Mouse (Mus musculus) embryonic facial prominence, embryonic 11.5 days (tissue): ENCODE measurements around the gene Arl1. TPM values are rescaled to one million over a fixed set of nuclear protein-coding genes. Genes with fewer than 3 reads are reported as not detected.

ENCODE experiments used
- ATAC-seq: fragments of 200-750 bp; cut with Nextera tagmentation; replicated peaks from 2 replicates; pipeline ENCODE4 v1.8.0; 2017; ENCODE audit warnings: low read depth; ENCODE audit not compliant: insufficient number of reproducible peaks, low FRiP score, low TSS enrichment
- DNase-seq: peaks from one replicate; pipeline ENCODE4 v3.0.0-alpha.2; 2015; ENCODE audit warnings: low spot score
- H3K27ac ChIP-seq: fragments of 300-500 bp; sonication (generic); replicated peaks from 2 replicates; pipeline ENCODE4 v1.5.1; 2014; ENCODE audit warnings: mild to moderate bottlenecking, low read depth, low read length, control low read depth
- H3K27me3 ChIP-seq: fragments of 300-500 bp; sonication (generic); 2 replicates; pipeline ENCODE4 v1.6.1; 2014; ENCODE audit warnings: mild to moderate bottlenecking, low read length, moderate library complexity, mixed read lengths; ENCODE audit not compliant: control insufficient read depth, insufficient read depth
- H3K36me3 ChIP-seq: fragments of 300-500 bp; sonication (generic); replicated peaks from 2 replicates; pipeline ENCODE4 v1.6.1; 2014; ENCODE audit warnings: low read depth, mild to moderate bottlenecking, low read length, moderate library complexity, mixed read lengths; ENCODE audit not compliant: control insufficient read depth, insufficient read depth
- H3K4me1 ChIP-seq: fragments of 300-500 bp; sonication (generic); 2 replicates; pipeline ENCODE4 v1.6.1; 2014; ENCODE audit warnings: low read length, mixed read lengths; ENCODE audit not compliant: control insufficient read depth, insufficient read depth
- H3K4me2 ChIP-seq: fragments of 300-500 bp; sonication (generic); 2 replicates; pipeline ENCODE4 v1.6.1; 2014; ENCODE audit warnings: low read depth, mild to moderate bottlenecking, control low read depth, low read length, moderate library complexity
- H3K4me3 ChIP-seq: fragments of 300-500 bp; sonication (generic); 2 replicates; pipeline ENCODE4 v1.5.1; 2014; ENCODE audit warnings: low read depth, low read length, control low read depth
- H3K9ac ChIP-seq: fragments of 300-500 bp; sonication (generic); replicated peaks from 2 replicates; pipeline ENCODE4 v1.6.1; 2014; ENCODE audit warnings: mild to moderate bottlenecking, control low read depth, low read length
- H3K9me3 ChIP-seq: fragments of 300-500 bp; sonication (generic); replicated peaks from 2 replicates; pipeline ENCODE4 v1.6.1; 2016; ENCODE audit warnings: mild to moderate bottlenecking, low read length, inconsistent platforms, mixed read lengths; ENCODE audit not compliant: control insufficient read depth
- WGBS: fragments of 180-500 bp; shearing (Covaris S2); extraction: QIAGEN DNeasy Blood & Tissue Kit; methylation state at CpG from one replicate; pipeline ENCODE4 v1.1.7; 2014; 5-methylcytosine and 5-hydroxymethylcytosine counted together
- polyA plus RNA-seq: library from polyadenylated mRNA; unstranded; fragments of >200 nt; fragmentation: Nextera tagmentation; extraction: Ambion mirVana; gene quantifications from 2 replicates; pipeline ENCODE4 v1.2.1, GENCODE M21; 2014

Gene Arl1
- polyA plus RNA-seq, 1 experiment from 2014 or later: 196 TPM

- Histone ChIP-seq H3K9ac (no peak overlapping the region), H3K27ac (no peak overlapping the region), H3K9me3 (no peaks in the 10 kb centered on the region), H3K27me3 (no peaks in the 10 kb centered on the region), H3K4me3 (no peak overlapping the region), H3K4me2 (no peak overlapping the region), H3K36me3 (no peaks in the 10 kb centered on the region), H3K4me1 (no peaks in the 10 kb centered on the region)
- WGBS: 77% methylated on average over 6 of the region's 6 CpGs
- DNase-seq (no peak), ATAC-seq (no peak)
Measured at GRCm38 (mm10) chr10:88715621-88716020, 15.0 kb upstream of the Arl1 start.

- Histone ChIP-seq H3K9me3 (no peaks in the 10 kb centered on the region), H3K4me3 (no peak overlapping the region), H3K27ac (no peak overlapping the region), H3K27me3 (no peaks in the 10 kb centered on the region), H3K36me3 (no peaks in the 10 kb centered on the region), H3K4me2 (no peak overlapping the region), H3K4me1 (no peaks in the 10 kb centered on the region), H3K9ac (no peak overlapping the region)
- 52% methylated on average over 13 of the region's 13 CpGs for WGBS
- ATAC-seq: no peak
- peak; percentile 2 for DNase-seq
Measured at GRCm38 (mm10) chr10:88716986-88717755, 13.5 kb upstream of the Arl1 start.

DNA sequence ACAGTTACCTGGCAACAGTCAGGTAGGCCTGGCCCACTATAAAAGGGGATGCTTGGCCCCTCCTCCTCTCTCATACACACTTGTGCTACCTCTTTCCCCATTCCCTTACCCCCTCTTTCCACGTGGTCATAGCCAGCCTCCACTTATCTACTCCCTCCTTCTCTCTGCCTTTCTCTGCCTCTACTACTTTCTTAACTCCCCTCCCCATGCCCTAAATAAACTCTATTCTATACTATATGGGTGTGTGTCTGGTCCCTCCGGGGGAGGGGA is 13.0 kb upstream of the Arl1 start:
- Histone ChIP-seq H3K4me3 (no peak overlapping the region), H3K9me3 (no peaks in the 10 kb centered on the region), H3K4me1 (no peaks in the 10 kb centered on the region), H3K27ac (no peak overlapping the region), H3K27me3 (no peaks in the 10 kb centered on the region), H3K4me2 (no peak overlapping the region), H3K36me3 (no peaks in the 10 kb centered on the region), H3K9ac (no peak overlapping the region)
- ATAC-seq: 0 out of 2 replicates have a peak, but pooled peaks have one; percentile 52
- WGBS: 57% methylated on average over 2 of the region's 2 CpGs
- DNase-seq: no peak

GRCm38 (mm10) chr10:88719618-88720017 is 11.0 kb upstream of the Arl1 start:
- H3K4me3 ChIP-seq: no peak overlapping the region
- no peak overlapping the region for H3K9ac ChIP-seq
- no peaks in the 10 kb centered on the region for H3K36me3 ChIP-seq
- ATAC-seq (no peak), DNase-seq (no peak)
- H3K27ac ChIP-seq: no peak overlapping the region
- H3K9me3 ChIP-seq: no peaks in the 10 kb centered on the region
- H3K4me1 ChIP-seq: no peaks in the 10 kb centered on the region
- no peaks in the 10 kb centered on the region for H3K27me3 ChIP-seq
- no peak overlapping the region for H3K4me2 ChIP-seq
- WGBS: 82% methylated on average over 1 of the region's 1 CpGs

DNA sequence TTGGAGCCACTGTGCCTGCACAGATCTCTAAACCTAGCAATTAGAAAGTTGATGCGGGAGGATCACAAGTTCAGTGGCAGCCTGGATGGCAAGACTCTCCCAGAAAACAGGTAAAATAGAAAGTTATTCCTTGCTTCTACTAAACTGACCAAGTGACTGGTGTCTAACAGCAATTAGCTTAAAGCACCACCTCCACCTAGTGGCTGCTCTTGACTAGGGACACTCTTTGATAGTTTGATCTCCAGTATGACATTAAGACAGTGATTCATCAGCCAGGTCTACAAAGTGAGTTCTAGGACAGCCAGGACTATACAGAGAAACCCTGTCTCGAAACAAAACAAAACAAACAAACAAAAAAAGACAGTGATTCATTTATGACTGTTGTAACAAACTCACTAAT is 5.3 kb upstream of the Arl1 start:
- no peak overlapping the region for H3K9ac ChIP-seq
- 54% methylated on average over 2 of the region's 2 CpGs for WGBS

GRCm38 (mm10) chr10:88727128-88727527 is 3.5 kb upstream of the Arl1 start:
- no peak for ATAC-seq
- Histone ChIP-seq H3K4me3 (no peak overlapping the region), H3K4me1 (no peaks in the 10 kb centered on the region), H3K9ac (no peak overlapping the region), H3K36me3 (no peaks in the 10 kb centered on the region), H3K9me3 (no peaks in the 10 kb centered on the region), H3K27me3 (no peaks in the 10 kb centered on the region), H3K4me2 (no peak overlapping the region), H3K27ac (no peak overlapping the region)
- 54% methylated on average over 1 of the region's 1 CpGs for WGBS
- DNase-seq: peak; percentile 69

More for the DNA sequence above, 5.3 kb upstream of the Arl1 start:
- no peak overlapping the region for H3K4me3 ChIP-seq
- no peaks in the 10 kb centered on the region for H3K4me1 ChIP-seq
- ATAC-seq (no peak), DNase-seq (peak; percentile 28)
- H3K36me3 ChIP-seq: no peaks in the 10 kb centered on the region
- H3K27me3 ChIP-seq: no peaks in the 10 kb centered on the region
- H3K9me3 ChIP-seq: no peaks in the 10 kb centered on the region
- H3K4me2 ChIP-seq: no peak overlapping the region
- H3K27ac ChIP-seq: no peak overlapping the region

DNA sequence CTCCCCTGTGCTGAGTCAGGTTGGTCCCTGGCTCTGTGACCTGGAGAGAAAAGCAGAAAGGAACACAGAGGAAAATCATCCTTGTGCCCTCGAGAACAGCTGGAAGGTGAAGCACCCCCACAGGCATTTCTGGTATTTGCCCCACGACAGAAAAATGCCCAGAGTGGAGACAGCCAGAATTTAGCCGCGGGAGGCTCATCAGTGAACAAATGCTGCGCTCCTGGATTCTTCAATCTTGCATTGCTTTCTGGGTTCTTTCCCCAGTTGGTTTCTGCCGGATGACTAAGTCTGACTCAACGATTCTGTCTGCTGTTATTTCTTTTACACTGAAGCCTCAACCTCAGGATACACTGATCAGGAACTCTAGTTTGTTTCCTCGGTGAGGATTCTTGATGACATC is 2.5 kb upstream of the Arl1 start:
- no peak overlapping the region for H3K27ac ChIP-seq
- H3K4me3 ChIP-seq: no peak overlapping the region
- no peaks in the 10 kb centered on the region for H3K9me3 ChIP-seq
- WGBS: 73% methylated on average over 8 of the region's 8 CpGs
- no peaks in the 10 kb centered on the region for H3K27me3 ChIP-seq
- no peak overlapping the region for H3K4me2 ChIP-seq
- H3K9ac ChIP-seq: no peak overlapping the region
- no peak for DNase-seq
- no peaks in the 10 kb centered on the region for H3K4me1 ChIP-seq
- ATAC-seq: no peak
- no peaks in the 10 kb centered on the region for H3K36me3 ChIP-seq

DNA sequence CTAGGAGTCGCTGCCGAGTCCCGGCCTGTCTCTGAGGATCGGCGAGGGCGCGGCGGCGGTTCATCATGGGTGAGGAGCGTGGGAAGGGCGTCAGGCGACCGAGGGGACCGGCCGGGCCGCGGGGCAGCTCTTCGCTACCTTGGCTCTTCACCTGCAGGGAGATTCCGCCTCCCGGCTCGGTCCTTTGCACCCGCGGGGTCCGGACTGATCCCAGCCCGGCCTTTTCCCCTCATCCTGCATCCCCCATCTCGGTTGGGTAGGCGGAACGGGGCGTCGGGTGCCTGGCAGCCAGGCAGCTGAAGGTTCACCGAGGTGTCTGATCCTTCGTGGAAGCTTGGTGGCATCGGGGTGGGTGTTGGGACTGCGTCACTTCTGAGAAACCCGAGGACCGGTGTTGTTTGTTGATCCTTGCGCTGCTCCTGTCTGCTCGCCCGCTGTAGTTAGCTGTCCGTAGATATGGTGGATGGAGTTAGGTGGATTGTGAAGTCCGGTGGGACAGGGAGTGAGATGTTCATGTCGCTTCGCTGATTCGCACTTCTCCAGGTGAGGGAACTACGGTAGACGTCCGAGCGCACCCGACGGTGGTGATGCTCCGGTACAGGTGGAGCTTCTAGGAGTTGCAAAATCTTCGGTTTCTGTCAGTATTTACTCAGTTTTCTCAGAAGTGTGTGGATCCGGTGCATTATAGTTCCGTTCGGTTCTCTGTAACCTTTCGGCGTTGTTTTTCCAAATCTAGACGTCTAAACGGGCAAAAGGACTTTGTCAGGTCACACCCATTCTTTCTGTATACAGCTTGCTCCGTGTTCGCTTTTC is 1.0 kb downstream of the Arl1 start:
- H3K27ac ChIP-seq: no peak overlapping the region
- peak; percentile 6 for DNase-seq
- ATAC-seq: peak; percentile 68; the same call in 1 of the 2 replicates

More for the DNA sequence above, 1.0 kb downstream of the Arl1 start:
- H3K27me3 ChIP-seq: no peaks in the 10 kb centered on the region
- peak overlapping the region; percentile 70 for H3K4me3 ChIP-seq
- 2% methylated on average over 55 of the region's 61 CpGs for WGBS
- H3K36me3 ChIP-seq: no peaks in the 10 kb centered on the region
- H3K4me1 ChIP-seq: no peaks in the 10 kb centered on the region
- H3K9me3 ChIP-seq: no peaks in the 10 kb centered on the region
- peak overlapping the region; percentile 78 for H3K9ac ChIP-seq
- peak overlapping the region; percentile 80 for H3K4me2 ChIP-seq
